Mouse (Mus musculus): Measurements from ENCODE around the gene Ptcd1.

GRCm38 (mm10) chr5:145110401-145110800 lies 56.5 kb downstream of the Ptcd1 start:
- TF ChIP-seq POLR2A (IDR thresholded peaks at IDR 0.05; ENCODE audit: extremely low read depth, insufficient read depth, low read length) (no peak), CTCF (IDR thresholded peaks at IDR 0.05; ENCODE audit: extremely low read depth, insufficient read depth, low read length) (no peak)

Measured in cortical plate, adult 2 months (tissue).